ENCODE assay signal across 17 mouse cellular contexts in the genomic region with DNA sequence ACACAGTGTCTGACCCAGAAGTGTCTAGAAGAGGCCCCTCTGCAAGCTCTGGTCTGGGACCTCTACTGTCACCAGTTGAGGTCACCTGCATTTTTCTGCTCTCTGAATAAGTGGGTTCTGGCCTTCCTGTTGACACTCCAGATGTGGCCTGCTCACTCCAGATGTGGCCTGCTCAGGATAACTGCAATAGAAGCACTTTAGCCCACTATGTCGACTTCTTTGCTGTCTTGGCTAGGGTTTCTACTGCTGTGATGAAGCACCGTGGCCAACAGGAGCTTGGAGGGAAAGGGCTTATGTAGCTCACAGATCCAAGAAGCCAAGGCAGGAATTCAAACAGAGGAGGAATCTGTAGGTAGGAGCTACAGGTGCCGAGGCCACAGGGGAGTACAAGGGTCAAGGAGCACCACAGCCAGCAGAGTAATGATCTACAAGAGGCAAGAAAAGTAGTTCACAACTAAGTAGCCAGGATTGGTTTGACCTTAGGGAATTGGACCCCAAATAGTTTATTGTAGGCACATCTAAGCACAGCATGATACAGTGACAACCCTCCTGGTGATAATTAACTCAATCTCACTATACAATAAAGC. TPM values are rescaled to one million over a fixed set of nuclear protein-coding genes. Genes with fewer than 3 reads are reported as not detected.
DNase-seq lines count a peak whose midpoint lies in the region; ATAC-seq and TF ChIP-seq lines count a peak whose summit lies in the region.
"Had no signal": no experiment of that assay in that cellular context is flagged by ENCODE, and none has a peak within 500 bp of the region (broad histone marks: within the 10 kb centered on the region; RNA-seq: fewer than 3 reads in every experiment).

No protein-coding gene starts in this region.

- no peak overlapping the region for H3K9ac ChIP-seq in intestine, postnatal 0 days (ENCODE audit: low read depth, low read length)
- H3K9ac ChIP-seq in intestine, embryonic 15.5 days, result no peak overlapping the region
- no peak overlapping the region for H3K9ac ChIP-seq in embryonic facial prominence, embryonic 12.5 days
- H3K9ac ChIP-seq in limb, embryonic 13.5 days, result no peak overlapping the region

- TF ChIP-seq CTCF in intestine, postnatal 0 days (IDR thresholded peaks at IDR 0.05; ENCODE audit: low read depth), result no peak

- H3K4me3 ChIP-seq in intestine, postnatal 0 days (ENCODE audit: low read depth, low read length), result no peak overlapping the region
- no peak overlapping the region for H3K4me3 ChIP-seq in intestine, embryonic 15.5 days (replicated peaks)
- no peak overlapping the region for H3K4me3 ChIP-seq in embryonic facial prominence, embryonic 12.5 days
- no peak overlapping the region for H3K4me3 ChIP-seq in limb, embryonic 13.5 days

- peak; percentile 30 for DNase-seq in NIH3T3 (ENCODE audit: low read depth)
- DNase-seq in cerebellum, postnatal 25 days, result no peak
- no peak for DNase-seq in ovary, postnatal 10 days (ENCODE audit: low spot score)
- DNase-seq in urinary bladder, postnatal 14 days (ENCODE audit: low spot score), result no peak
- DNase-seq: cerebellum, adult 18-20 months; gastrocnemius, postnatal 14 days; heart, postnatal 10 days; layer of hippocampus, postnatal 36 days; left cerebral cortex, postnatal 4 days; lung, postnatal 36 days; thymus, postnatal 36 days had no signal

- no peaks in the 10 kb centered on the region for H3K9me3 ChIP-seq in intestine, postnatal 0 days (ENCODE audit: control insufficient read depth)
- no peaks in the 10 kb centered on the region for H3K9me3 ChIP-seq in intestine, embryonic 15.5 days
- H3K9me3 ChIP-seq in embryonic facial prominence, embryonic 12.5 days, result no peaks in the 10 kb centered on the region
- no peaks in the 10 kb centered on the region for H3K9me3 ChIP-seq in limb, embryonic 13.5 days

- 41% methylated on average over 3 of the region's 3 CpGs for WGBS in intestine, postnatal 0 days
- 50% methylated on average over 3 of the region's 3 CpGs for WGBS in intestine, embryonic 15.5 days
- WGBS in embryonic facial prominence, embryonic 12.5 days, result 68% methylated on average over 3 of the region's 3 CpGs
- 32% methylated on average over 3 of the region's 3 CpGs for WGBS in limb, embryonic 13.5 days

- no peak for ATAC-seq in intestine, postnatal 0 days
- ATAC-seq in intestine, embryonic 15.5 days, result no peak
- ATAC-seq in embryonic facial prominence, embryonic 12.5 days (ENCODE audit: insufficient number of reproducible peaks, insufficient read depth, low FRiP score, low TSS enrichment), result no peak
- ATAC-seq in limb, embryonic 13.5 days (ENCODE audit: low FRiP score, low read depth), result no peak
- ATAC-seq: hindbrain, postnatal 0 days had no signal

- peaks cover 14% of the 10 kb centered on the region; the same call in 1 of the 2 replicates for H3K36me3 ChIP-seq in intestine, postnatal 0 days (ENCODE audit: control insufficient read depth, insufficient read depth)
- 0 out of 2 replicates have a peak, but pooled peaks cover 4% of the 10 kb centered on the region for H3K36me3 ChIP-seq in intestine, embryonic 15.5 days
- H3K36me3 ChIP-seq in embryonic facial prominence, embryonic 12.5 days, result peaks cover 17% of the 10 kb centered on the region; the same call in 1 of the 2 replicates
- H3K36me3 ChIP-seq in limb, embryonic 13.5 days, result peaks cover 24% of the 10 kb centered on the region

- no peak overlapping the region for H3K4me2 ChIP-seq in intestine, postnatal 0 days (replicated peaks; ENCODE audit: low read depth)
- no peak overlapping the region for H3K4me2 ChIP-seq in intestine, embryonic 15.5 days (replicated peaks)
- H3K4me2 ChIP-seq in embryonic facial prominence, embryonic 12.5 days (replicated peaks), result no peak overlapping the region
- no peak overlapping the region for H3K4me2 ChIP-seq in limb, embryonic 13.5 days (replicated peaks)

- no peaks in the 10 kb centered on the region for H3K27me3 ChIP-seq in intestine, postnatal 0 days (replicated peaks; ENCODE audit: control insufficient read depth, insufficient read depth, low read length)
- H3K27me3 ChIP-seq in intestine, embryonic 15.5 days (replicated peaks), result no peaks in the 10 kb centered on the region
- H3K27me3 ChIP-seq in embryonic facial prominence, embryonic 12.5 days, result no peaks in the 10 kb centered on the region
- no peaks in the 10 kb centered on the region for H3K27me3 ChIP-seq in limb, embryonic 13.5 days

- H3K27ac ChIP-seq in intestine, postnatal 0 days (ENCODE audit: low read depth, low read length), result peak overlapping the region; percentile 57
- H3K27ac ChIP-seq in intestine, embryonic 15.5 days, result no peak overlapping the region
- H3K27ac ChIP-seq in embryonic facial prominence, embryonic 12.5 days, result peak overlapping the region; percentile 46; the same call in 1 of the 2 replicates
- peak overlapping the region; percentile 40; the same call in 1 of the 2 replicates for H3K27ac ChIP-seq in limb, embryonic 13.5 days
- H3K27ac ChIP-seq: hindbrain, postnatal 0 days had no signal

- H3K4me1 ChIP-seq in intestine, postnatal 0 days (replicated peaks; ENCODE audit: control insufficient read depth, insufficient read depth, low read length), result peaks cover 15% of the 10 kb centered on the region
- peaks cover 34% of the 10 kb centered on the region for H3K4me1 ChIP-seq in intestine, embryonic 15.5 days (replicated peaks)
- peaks cover 40% of the 10 kb centered on the region for H3K4me1 ChIP-seq in embryonic facial prominence, embryonic 12.5 days
- peaks cover 62% of the 10 kb centered on the region for H3K4me1 ChIP-seq in limb, embryonic 13.5 days

RNA-seq across cellular contexts. Expression of a gene that starts 21.0 kb away (rescaled TPM):
- 127 and 132 TPM in 2 replicates for polyA plus RNA-seq in intestine, postnatal 0 days (2015; fragmentation: Nextera tagmentation; extraction: Ambion mirVana)
- 44.8 and 52.8 TPM in 2 replicates for polyA plus RNA-seq in intestine, embryonic 15.5 days (2015; fragmentation: Nextera tagmentation; extraction: Ambion mirVana)
- 50.4 and 53.1 TPM in 2 replicates for polyA plus RNA-seq in embryonic facial prominence, embryonic 12.5 days (2016; fragmentation: Nextera tagmentation; extraction: Ambion mirVana)
- 49.3 and 49.4 TPM in 2 replicates for polyA plus RNA-seq in limb, embryonic 13.5 days (2015; fragmentation: Nextera tagmentation; extraction: Ambion mirVana)

RNA-seq across cellular contexts. Expression of a gene that starts 53.4 kb away (rescaled TPM):
- 82.3 and 91.7 TPM in 2 replicates for polyA plus RNA-seq in intestine, postnatal 0 days (2015; fragmentation: Nextera tagmentation; extraction: Ambion mirVana)
- polyA plus RNA-seq in intestine, embryonic 15.5 days (2015; fragmentation: Nextera tagmentation; extraction: Ambion mirVana), result 86.0 TPM in 2 replicates
- 98.4 and 99.4 TPM in 2 replicates for polyA plus RNA-seq in embryonic facial prominence, embryonic 12.5 days (2016; fragmentation: Nextera tagmentation; extraction: Ambion mirVana)
- polyA plus RNA-seq in limb, embryonic 13.5 days (2015; fragmentation: Nextera tagmentation; extraction: Ambion mirVana), result 89.7 and 93.5 TPM in 2 replicates

RNA-seq across cellular contexts. Expression of a gene that starts 54.9 kb away (rescaled TPM):
- 0.21 and 0.27 TPM in 2 replicates for polyA plus RNA-seq in intestine, postnatal 0 days (2015; fragmentation: Nextera tagmentation; extraction: Ambion mirVana)
- polyA plus RNA-seq in intestine, embryonic 15.5 days (2015; fragmentation: Nextera tagmentation; extraction: Ambion mirVana), result 0.24 and 0.30 TPM in 2 replicates
- polyA plus RNA-seq in embryonic facial prominence, embryonic 12.5 days (2016; fragmentation: Nextera tagmentation; extraction: Ambion mirVana), result 0.23 and 0.47 TPM in 2 replicates
- polyA plus RNA-seq in limb, embryonic 13.5 days (2015; fragmentation: Nextera tagmentation; extraction: Ambion mirVana), result 0.37 TPM in 1 of 2 replicates, not detected in the other
- polyA plus RNA-seq: neural tube, embryonic 11.5 days had no signal

RNA-seq across cellular contexts. Expression of a gene that starts 55.0 kb away (rescaled TPM):
- polyA plus RNA-seq in intestine, postnatal 0 days (2015; fragmentation: Nextera tagmentation; extraction: Ambion mirVana), result 798 and 872 TPM in 2 replicates
- 688 and 736 TPM in 2 replicates for polyA plus RNA-seq in intestine, embryonic 15.5 days (2015; fragmentation: Nextera tagmentation; extraction: Ambion mirVana)
- polyA plus RNA-seq in embryonic facial prominence, embryonic 12.5 days (2016; fragmentation: Nextera tagmentation; extraction: Ambion mirVana), result 487 and 498 TPM in 2 replicates
- polyA plus RNA-seq in limb, embryonic 13.5 days (2015; fragmentation: Nextera tagmentation; extraction: Ambion mirVana), result 449 and 457 TPM in 2 replicates
